Mouse (Mus musculus): Measurements from ENCODE around the gene Btd. TPM values are rescaled to one million over a fixed set of nuclear protein-coding genes. Genes with fewer than 3 reads are reported as not detected.

Gene Btd
- polyA plus RNA-seq, 1 experiment from 2014 or later, result 28.6 TPM

GRCm38 (mm10) chr14:31709343-31709742 lies 68.5 kb downstream of the Btd start:
- Histone ChIP-seq H3K4me1 (replicated peaks; ENCODE audit: control insufficient read depth, insufficient read depth, low read length) (no peaks in the 10 kb centered on the region), H3K9me3 (ENCODE audit: control insufficient read depth, low read length) (no peaks in the 10 kb centered on the region), H3K4me2 (ENCODE audit: low read depth, low read length) (no peak overlapping the region), H3K36me3 (ENCODE audit: control insufficient read depth, insufficient read depth, low read length) (peaks cover 19% of the 10 kb centered on the region), H3K27ac (ENCODE audit: low read length) (no peak overlapping the region), H3K27me3 (ENCODE audit: control insufficient read depth, insufficient read depth, low read depth, low read length) (no peaks in the 10 kb centered on the region), H3K4me3 (ENCODE audit: low read length) (no peak overlapping the region), H3K9ac (ENCODE audit: low read length) (no peak overlapping the region)
- WGBS, result 82% methylated on average over 1 of the region's 1 CpGs
- ATAC-seq (ENCODE audit: low read depth), result no peak

GRCm38 (mm10) chr14:31715669-31716068 lies 74.8 kb downstream of the Btd start:
- Histone ChIP-seq H3K27me3 (ENCODE audit: control insufficient read depth, insufficient read depth, low read depth, low read length) (no peaks in the 10 kb centered on the region), H3K27ac (ENCODE audit: low read length) (no peak overlapping the region), H3K4me2 (ENCODE audit: low read depth, low read length) (no peak overlapping the region), H3K9me3 (ENCODE audit: control insufficient read depth, low read length) (no peaks in the 10 kb centered on the region), H3K9ac (ENCODE audit: low read length) (no peak overlapping the region), H3K4me3 (ENCODE audit: low read length) (no peak overlapping the region), H3K4me1 (replicated peaks; ENCODE audit: control insufficient read depth, insufficient read depth, low read length) (no peaks in the 10 kb centered on the region), H3K36me3 (ENCODE audit: control insufficient read depth, insufficient read depth, low read length) (peaks cover 11% of the 10 kb centered on the region)
- no peak for ATAC-seq (ENCODE audit: low read depth)

- no peak overlapping the region for H3K4me2 ChIP-seq (ENCODE audit: low read depth, low read length)
- H3K27ac ChIP-seq (ENCODE audit: low read length), result no peak overlapping the region
- H3K4me3 ChIP-seq (ENCODE audit: low read length), result no peak overlapping the region
- no peak overlapping the region for H3K9ac ChIP-seq (ENCODE audit: low read length)
- no peaks in the 10 kb centered on the region for H3K27me3 ChIP-seq (ENCODE audit: control insufficient read depth, insufficient read depth, low read depth, low read length)
- no peaks in the 10 kb centered on the region for H3K4me1 ChIP-seq (replicated peaks; ENCODE audit: control insufficient read depth, insufficient read depth, low read length)
- peaks cover 7% of the 10 kb centered on the region for H3K36me3 ChIP-seq (ENCODE audit: control insufficient read depth, insufficient read depth, low read length)
- no peak for ATAC-seq (ENCODE audit: low read depth)
- no peaks in the 10 kb centered on the region for H3K9me3 ChIP-seq (ENCODE audit: control insufficient read depth, low read length)
- 93% methylated on average over 5 of the region's 5 CpGs for WGBS
Observed at GRCm38 (mm10) chr14:31717360-31717759, 76.5 kb downstream of the Btd start.

Other genes starting within 250 kb of the Btd start
- 26.1 and 27.3 TPM in 2 replicates for gene Sh3bp5, start 204.9 kb upstream of the Btd start, polyA plus RNA-seq (2015; fragmentation: Nextera tagmentation; extraction: Ambion mirVana)
- gene Eaf1, start 146.6 kb upstream of the Btd start, polyA plus RNA-seq (2015; fragmentation: Nextera tagmentation; extraction: Ambion mirVana), result 21.0 and 21.3 TPM in 2 replicates
- 50.3 and 54.3 TPM in 2 replicates for gene Mettl6, start 146.0 kb upstream of the Btd start, polyA plus RNA-seq (2015; fragmentation: Nextera tagmentation; extraction: Ambion mirVana)
- gene Colq, start 49.7 kb upstream of the Btd start, polyA plus RNA-seq (2015; fragmentation: Nextera tagmentation; extraction: Ambion mirVana), result 1.2 and 1.6 TPM in 2 replicates
- gene Gm49387, start 150 bp upstream of the Btd start, polyA plus RNA-seq (2015; fragmentation: Nextera tagmentation; extraction: Ambion mirVana), result 0.45 and 1.6 TPM in 2 replicates
- gene Hacl1, start 258 bp downstream of the Btd start, polyA plus RNA-seq (2015; fragmentation: Nextera tagmentation; extraction: Ambion mirVana), result 11.4 and 12.7 TPM in 2 replicates
- 7.0 TPM in 2 replicates for gene Ankrd28, start 189.6 kb downstream of the Btd start, polyA plus RNA-seq (2015; fragmentation: Nextera tagmentation; extraction: Ambion mirVana)